Mouse (Mus musculus) liver, adult 2 months (tissue): ENCODE data around the gene Lrrc49. TPM values are rescaled to one million over a fixed set of nuclear protein-coding genes. Genes with fewer than 3 reads are reported as not detected.

Experiments used
- DNase-seq: peaks from one replicate; pipeline ENCODE4 v3.0.0-alpha.2; 2011; ENCODE audit warnings: low read depth, low spot score; ENCODE audit errors: extremely low read depth
- H3K27ac ChIP-seq: fragments of 200-500 bp; replicated peaks from 2 replicates; pipeline ENCODE4 v1.5.1; 2012; ENCODE audit warnings: low read depth, mild to moderate bottlenecking, control low read depth, inconsistent platforms, low read length; ENCODE audit not compliant: insufficient read depth
- H3K27me3 ChIP-seq: fragments of 200-500 bp; 2 replicates; pipeline ENCODE4 v1.6.1; 2012; ENCODE audit warnings: mild to moderate bottlenecking, moderate library complexity, low read length, inconsistent platforms; ENCODE audit not compliant: control insufficient read depth, insufficient read depth
- H3K36me3 ChIP-seq: fragments of 200-500 bp; 2 replicates; pipeline ENCODE4 v1.6.1; 2012; ENCODE audit warnings: low read length, inconsistent platforms; ENCODE audit not compliant: control insufficient read depth, insufficient read depth
- H3K4me1 ChIP-seq: fragments of 200-500 bp; 2 replicates; pipeline ENCODE4 v1.6.1; 2011; ENCODE audit warnings: low read length; ENCODE audit not compliant: control insufficient read depth, insufficient read depth
- H3K4me3 ChIP-seq: fragments of 200-500 bp; 2 replicates; pipeline ENCODE4 v1.5.1; 2011; ENCODE audit warnings: low read depth, mild to moderate bottlenecking, control low read depth, low read length, moderate library complexity; ENCODE audit not compliant: insufficient read depth
- H3K79me2 ChIP-seq: fragments of 200-500 bp; 2 replicates; pipeline ENCODE4 v1.6.1; 2012; ENCODE audit warnings: inconsistent platforms, mild to moderate bottlenecking, low read length, moderate library complexity; ENCODE audit not compliant: control insufficient read depth, insufficient read depth
- H3K9ac ChIP-seq: fragments of 200-500 bp; 2 replicates; pipeline ENCODE4 v1.6.1; 2012; ENCODE audit warnings: low read depth, mild to moderate bottlenecking, control low read depth, inconsistent platforms, low read length
- CTCF ChIP-seq: fragments of 200-500 bp; IDR thresholded peaks from 2 replicates; pipeline ENCODE4 v1.5.1; 2011; ENCODE audit warnings: low read depth, low read length, control low read depth
- POLR2A ChIP-seq: fragments of 200-500 bp; IDR thresholded peaks from 2 replicates; pipeline ENCODE4 v1.6.1; 2011; ENCODE audit warnings: low read length, control low read depth; ENCODE audit not compliant: insufficient read depth; ENCODE audit errors: extremely low read depth
- WGBS: fragments of 180-500 bp; shearing (Covaris S2); methylation state at CpG from one replicate; pipeline ENCODE4 v1.1.7; 2018; 5-methylcytosine and 5-hydroxymethylcytosine counted together
- polyA plus RNA-seq: library from polyadenylated mRNA; depleted of rRNA; stranded (reverse); fragments of >200 nt; gene quantifications from 2 replicates; pipeline ENCODE4 v1.2.3, GENCODE M21; 2012
- total RNA-seq: library from RNA; depleted of rRNA; stranded (reverse); fragments of >200 nt; gene quantifications from 2 replicates; pipeline ENCODE4 v1.2.3, GENCODE M21; 2014

The Lrrc49 gene
- total and polyA plus RNA-seq, 2 experiments = 0.17 to 0.28 TPM

- 8% methylated on average over 7 of the region's 7 CpGs for WGBS
These were observed 543 bp downstream of the Lrrc49 start for GRCm38 (mm10) chr9:60687415-60687814.

GRCm38 (mm10) chr9:60682753-60683152 lies 5.2 kb downstream of the Lrrc49 start:
- DNase-seq = no peak
- Histone ChIP-seq H3K27ac (no peak overlapping the region), H3K4me1 (no peaks in the 10 kb centered on the region), H3K79me2 (no peaks in the 10 kb centered on the region), H3K9ac (no peak overlapping the region), H3K4me3 (no peak overlapping the region), H3K27me3 (no peaks in the 10 kb centered on the region), H3K36me3 (no peaks in the 10 kb centered on the region)
- 89% methylated on average over 4 of the region's 4 CpGs for WGBS
- TF ChIP-seq POLR2A (no peak), CTCF (no peak)

More at GRCm38 (mm10) chr9:60687415-60687814, 543 bp downstream of the Lrrc49 start:
- H3K4me3 ChIP-seq = peak overlapping the region; percentile 54; the same call in 1 of the 2 replicates
- no peaks in the 10 kb centered on the region for H3K79me2 ChIP-seq
- no peaks in the 10 kb centered on the region for H3K36me3 ChIP-seq
- no peak for DNase-seq
- H3K27ac ChIP-seq = no peak overlapping the region
- no peaks in the 10 kb centered on the region; the same call in 1 of the 2 replicates for H3K4me1 ChIP-seq
- no peaks in the 10 kb centered on the region for H3K27me3 ChIP-seq
- no peak for TF ChIP-seq POLR2A
- TF ChIP-seq CTCF = no peak
- H3K9ac ChIP-seq = no peak overlapping the region

GRCm38 (mm10) chr9:60681005-60681404 lies 7.0 kb downstream of the Lrrc49 start:
- Histone ChIP-seq H3K27me3 (no peaks in the 10 kb centered on the region), H3K27ac (no peak overlapping the region), H3K4me3 (no peak overlapping the region), H3K9ac (no peak overlapping the region), H3K36me3 (no peaks in the 10 kb centered on the region), H3K4me1 (no peaks in the 10 kb centered on the region), H3K79me2 (no peaks in the 10 kb centered on the region)
- no peak for DNase-seq
- TF ChIP-seq POLR2A = no peak
- no peak for TF ChIP-seq CTCF
- 85% methylated on average over 3 of the region's 3 CpGs for WGBS

- H3K4me1 ChIP-seq = no peaks in the 10 kb centered on the region
- no peaks in the 10 kb centered on the region for H3K79me2 ChIP-seq
- no peak for TF ChIP-seq POLR2A
- no peak for TF ChIP-seq CTCF
- H3K27ac ChIP-seq = no peak overlapping the region
- DNase-seq = no peak
- H3K36me3 ChIP-seq = no peaks in the 10 kb centered on the region
- no peak overlapping the region for H3K4me3 ChIP-seq
- H3K27me3 ChIP-seq = no peaks in the 10 kb centered on the region
- no peak overlapping the region for H3K9ac ChIP-seq
- WGBS = 78% methylated on average over 5 of the region's 5 CpGs
These were observed 9.0 kb downstream of the Lrrc49 start for GRCm38 (mm10) chr9:60678913-60679312.

- Histone ChIP-seq H3K4me1 (no peaks in the 10 kb centered on the region), H3K4me3 (no peak overlapping the region), H3K27me3 (no peaks in the 10 kb centered on the region), H3K27ac (no peak overlapping the region), H3K36me3 (no peaks in the 10 kb centered on the region), H3K79me2 (no peaks in the 10 kb centered on the region), H3K9ac (no peak overlapping the region)
- no peak for DNase-seq
- TF ChIP-seq CTCF (no peak), POLR2A (no peak)
- WGBS = 94% methylated on average over 4 of the region's 4 CpGs
These were observed 11.5 kb downstream of the Lrrc49 start for GRCm38 (mm10) chr9:60676429-60676828.

- Histone ChIP-seq H3K9ac (no peak overlapping the region), H3K4me1 (no peaks in the 10 kb centered on the region), H3K36me3 (no peaks in the 10 kb centered on the region), H3K79me2 (no peaks in the 10 kb centered on the region), H3K4me3 (no peak overlapping the region), H3K27me3 (no peaks in the 10 kb centered on the region), H3K27ac (no peak overlapping the region)
- DNase-seq = no peak
- TF ChIP-seq CTCF = no peak
- no peak for TF ChIP-seq POLR2A
These were observed 13.2 kb downstream of the Lrrc49 start for GRCm38 (mm10) chr9:60674780-60675179.
